Mouse (Mus musculus) testis, adult 2 months (tissue): ENCODE results near the gene Jph3.

Source experiments
- CTCF ChIP-seq: fragments of 200-500 bp; IDR thresholded peaks from 2 replicates; pipeline ENCODE4 v1.5.1; 2012; ENCODE audit warnings: low read depth, mild to moderate bottlenecking, inconsistent platforms, low read length, moderate library complexity; ENCODE audit not compliant: control insufficient read depth, insufficient read depth, insufficient replicate concordance
- POLR2A ChIP-seq: fragments of 200-500 bp; IDR thresholded peaks from 2 replicates; pipeline ENCODE4 v1.6.1; 2012; ENCODE audit warnings: low read depth, mild to moderate bottlenecking, inconsistent platforms, low read length, moderate library complexity; ENCODE audit not compliant: control insufficient read depth

- TF ChIP-seq CTCF (no peak), POLR2A (no peak)
Measured at GRCm38 (mm10) chr8:121843184-121843733, 113.8 kb downstream of the Jph3 start.
